Mouse (Mus musculus): Measurements from ENCODE around the gene Ppt2. TPM values are rescaled to one million over a fixed set of nuclear protein-coding genes. Genes with fewer than 3 reads are reported as not detected.

Ppt2 gene
- polyA plus RNA-seq (2014; fragmentation: Illumina TruSeq; extraction: RNeasy Lipid Tissue Mini Kit (QIAGEN cat#74804)) = 3.4 TPM

GRCm38 (mm10) chr17:34627943-34628643 lies at the start of gene Ppt2:
Gene Ppt2 (minus strand): TSS chr17:34628510.

GRCm38 (mm10) chr17:34670235-34670634 lies 41.9 kb upstream of the Ppt2 start, which contains the start of gene Tnxb:
Gene Tnxb (plus strand): TSS chr17:34670535.

GRCm38 (mm10) chr17:34646906-34647787 lies 18.8 kb upstream of the Ppt2 start, which contains the start of gene Atf6b:
Gene Atf6b (plus strand): TSS chr17:34647146.

GRCm38 (mm10) chr17:34644608-34645007 lies 16.3 kb upstream of the Ppt2 start, which contains the start of gene Fkbpl:
Gene Fkbpl (plus strand): TSS chr17:34644764.

GRCm38 (mm10) chr17:34629221-34629751 lies 976 bp upstream of the Ppt2 start, which contains the start of gene Prrt1:
Gene Prrt1 (plus strand): TSS chr17:34629533.

GRCm38 (mm10) chr17:34615871-34616270 lies 12.4 kb downstream of the Ppt2 start, which contains the start of gene Egfl8:
Gene Egfl8 (minus strand): TSS chr17:34615971.

GRCm38 (mm10) chr17:34604061-34604508 lies 24.2 kb downstream of the Ppt2 start, which contains the start of gene Agpat1:
Gene Agpat1 (plus strand): TSS chr17:34604262.

GRCm38 (mm10) chr17:34603375-34604060 lies 24.8 kb downstream of the Ppt2 start, which contains the start of gene Rnf5:
Gene Rnf5 (minus strand): TSS chr17:34603690.

GRCm38 (mm10) chr17:34597566-34598095 lies 30.7 kb downstream of the Ppt2 start, which contains the start of gene Ager:
Gene Ager (plus strand): TSS chr17:34597862.

GRCm38 (mm10) chr17:34591029-34591993 lies 37.0 kb downstream of the Ppt2 start, which contains the start of gene Pbx2:
Gene Pbx2 (plus strand): TSS chr17:34591266.

GRCm38 (mm10) chr17:34589681-34590101 lies 38.6 kb downstream of the Ppt2 start, which contains the start of gene Gpsm3:
Gene Gpsm3 (plus strand): TSS chr17:34589806.

Other genes starting within 250 kb of the Ppt2 start
- 1.8 TPM for gene BC051142, start 229.7 kb downstream of the Ppt2 start, polyA plus RNA-seq (2014; fragmentation: Illumina TruSeq; extraction: RNeasy Lipid Tissue Mini Kit (QIAGEN cat#74804))
- not detected for gene Btnl4, start 151.2 kb downstream of the Ppt2 start, polyA plus RNA-seq (2014; fragmentation: Illumina TruSeq; extraction: RNeasy Lipid Tissue Mini Kit (QIAGEN cat#74804))
- gene Btnl6, start 111.2 kb downstream of the Ppt2 start, polyA plus RNA-seq (2014; fragmentation: Illumina TruSeq; extraction: RNeasy Lipid Tissue Mini Kit (QIAGEN cat#74804)) = not detected
- 0.40 TPM for gene Notch4, start 64.2 kb downstream of the Ppt2 start, polyA plus RNA-seq (2014; fragmentation: Illumina TruSeq; extraction: RNeasy Lipid Tissue Mini Kit (QIAGEN cat#74804))
- gene Gpsm3, start 38.7 kb downstream of the Ppt2 start, polyA plus RNA-seq (2014; fragmentation: Illumina TruSeq; extraction: RNeasy Lipid Tissue Mini Kit (QIAGEN cat#74804)) = 1.7 TPM
- 26.5 TPM for gene Pbx2, start 37.2 kb downstream of the Ppt2 start, polyA plus RNA-seq (2014; fragmentation: Illumina TruSeq; extraction: RNeasy Lipid Tissue Mini Kit (QIAGEN cat#74804))
- not detected for gene Ager, start 30.6 kb downstream of the Ppt2 start, polyA plus RNA-seq (2014; fragmentation: Illumina TruSeq; extraction: RNeasy Lipid Tissue Mini Kit (QIAGEN cat#74804))
- 35.5 TPM for gene Rnf5, start 24.8 kb downstream of the Ppt2 start, polyA plus RNA-seq (2014; fragmentation: Illumina TruSeq; extraction: RNeasy Lipid Tissue Mini Kit (QIAGEN cat#74804))
- 1.9 TPM for gene Agpat1, start 24.2 kb downstream of the Ppt2 start, polyA plus RNA-seq (2014; fragmentation: Illumina TruSeq; extraction: RNeasy Lipid Tissue Mini Kit (QIAGEN cat#74804))
- gene Egfl8, start 12.5 kb downstream of the Ppt2 start, polyA plus RNA-seq (2014; fragmentation: Illumina TruSeq; extraction: RNeasy Lipid Tissue Mini Kit (QIAGEN cat#74804)) = 0.66 TPM
- gene Prrt1, start 1.0 kb upstream of the Ppt2 start, polyA plus RNA-seq (2014; fragmentation: Illumina TruSeq; extraction: RNeasy Lipid Tissue Mini Kit (QIAGEN cat#74804)) = 1.5 TPM
- 9.4 TPM for gene Fkbpl, start 16.3 kb upstream of the Ppt2 start, polyA plus RNA-seq (2014; fragmentation: Illumina TruSeq; extraction: RNeasy Lipid Tissue Mini Kit (QIAGEN cat#74804))
- 2.5 TPM for gene Atf6b, start 18.6 kb upstream of the Ppt2 start, polyA plus RNA-seq (2014; fragmentation: Illumina TruSeq; extraction: RNeasy Lipid Tissue Mini Kit (QIAGEN cat#74804))
- 0.06 TPM for gene Tnxb, start 42.0 kb upstream of the Ppt2 start, polyA plus RNA-seq (2014; fragmentation: Illumina TruSeq; extraction: RNeasy Lipid Tissue Mini Kit (QIAGEN cat#74804))
- 1.7 TPM for gene C4b, start 115.4 kb upstream of the Ppt2 start, polyA plus RNA-seq (2014; fragmentation: Illumina TruSeq; extraction: RNeasy Lipid Tissue Mini Kit (QIAGEN cat#74804))
- not detected for gene Cyp21a1, start 176.1 kb upstream of the Ppt2 start, polyA plus RNA-seq (2014; fragmentation: Illumina TruSeq; extraction: RNeasy Lipid Tissue Mini Kit (QIAGEN cat#74804))
- 4.4 TPM for gene Stk19, start 208.4 kb upstream of the Ppt2 start, polyA plus RNA-seq (2014; fragmentation: Illumina TruSeq; extraction: RNeasy Lipid Tissue Mini Kit (QIAGEN cat#74804))
- gene Dxo, start 208.5 kb upstream of the Ppt2 start, polyA plus RNA-seq (2014; fragmentation: Illumina TruSeq; extraction: RNeasy Lipid Tissue Mini Kit (QIAGEN cat#74804)) = 1.9 TPM
- gene Skiv2l, start 221.7 kb upstream of the Ppt2 start, polyA plus RNA-seq (2014; fragmentation: Illumina TruSeq; extraction: RNeasy Lipid Tissue Mini Kit (QIAGEN cat#74804)) = 2.9 TPM
- gene Nelfe, start 221.9 kb upstream of the Ppt2 start, polyA plus RNA-seq (2014; fragmentation: Illumina TruSeq; extraction: RNeasy Lipid Tissue Mini Kit (QIAGEN cat#74804)) = 1.8 TPM
- gene Cfb, start 234.0 kb upstream of the Ppt2 start, polyA plus RNA-seq (2014; fragmentation: Illumina TruSeq; extraction: RNeasy Lipid Tissue Mini Kit (QIAGEN cat#74804)) = not detected

Data from ovary, adult 10 weeks (tissue).